Mouse (Mus musculus) forebrain, embryonic 12.5 days (tissue): ENCODE measurements around the gene Sftpd. TPM values are rescaled to one million over a fixed set of nuclear protein-coding genes. Genes with fewer than 3 reads are reported as not detected.

Experiments
- ATAC-seq: fragments of 200-750 bp; cut with Nextera tagmentation; 2 replicates; pipeline ENCODE4 v1.8.0; 2017; ENCODE audit warnings: moderate TSS enrichment; ENCODE audit not compliant: low FRiP score
- H3K27ac ChIP-seq: fragments of 300-500 bp; sonication (generic); 2 replicates; pipeline ENCODE4 v1.5.1; 2016; ENCODE audit warnings: mild to moderate bottlenecking
- H3K27me3 ChIP-seq: fragments of 300-500 bp; sonication (generic); 2 replicates; pipeline ENCODE4 v1.6.1; 2016; ENCODE audit warnings: mild to moderate bottlenecking
- H3K36me3 ChIP-seq: fragments of 300-500 bp; sonication (generic); replicated peaks from 2 replicates; pipeline ENCODE4 v1.6.1; 2016; ENCODE audit warnings: mild to moderate bottlenecking
- H3K4me1 ChIP-seq: fragments of 300-500 bp; sonication (generic); 2 replicates; pipeline ENCODE4 v1.6.1; 2016
- H3K4me2 ChIP-seq: fragments of 300-500 bp; sonication (generic); 2 replicates; pipeline ENCODE4 v1.6.1; 2016; ENCODE audit warnings: mild to moderate bottlenecking, moderate library complexity
- H3K4me3 ChIP-seq: fragments of 300-500 bp; sonication (generic); replicated peaks from 2 replicates; pipeline ENCODE4 v1.5.1; 2016; ENCODE audit warnings: mild to moderate bottlenecking
- H3K9ac ChIP-seq: fragments of 300-500 bp; sonication (generic); 2 replicates; pipeline ENCODE4 v1.6.1; 2016; ENCODE audit warnings: mild to moderate bottlenecking
- H3K9me3 ChIP-seq: fragments of 300-500 bp; sonication (generic); 2 replicates; pipeline ENCODE4 v1.6.1; 2016
- WGBS: fragments of 180-500 bp; shearing (Covaris S2); methylation state at CpG from one replicate; pipeline ENCODE4 v1.1.7; 2016; 5-methylcytosine and 5-hydroxymethylcytosine counted together
- polyA plus RNA-seq: library from polyadenylated mRNA; unstranded; fragments of >200 nt; fragmentation: Nextera tagmentation; extraction: Ambion mirVana; gene quantifications from 2 replicates; pipeline ENCODE4 v1.2.1, GENCODE M21; 2016

Sftpd gene
- not detected in 2 replicates for polyA plus RNA-seq

GRCm38 (mm10) chr14:41185059-41185821 lies at the start of gene Sftpd:
Sftpd (minus strand) TSS chr14:41185149.
- Histone ChIP-seq H3K27me3 (no peaks in the 10 kb centered on the region), H3K4me2 (no peak within 1 kb of the TSS), H3K4me1 (no peaks in the 10 kb centered on the region), H3K36me3 (no peaks in the 10 kb centered on the region), H3K9ac (no peak within 1 kb of the TSS), H3K9me3 (no peaks in the 10 kb centered on the region), H3K4me3 (no peak within 1 kb of the TSS), H3K27ac (no peak within 1 kb of the TSS)
- WGBS: 76% methylated on average over 4 of the region's 4 CpGs
- ATAC-seq: no peak

GRCm38 (mm10) chr14:41198037-41198730 lies 13.2 kb upstream of the Sftpd start:
- 74% methylated on average over 6 of the region's 6 CpGs for WGBS
- H3K4me2 ChIP-seq: no peak overlapping the region
- no peaks in the 10 kb centered on the region for H3K9me3 ChIP-seq
- no peaks in the 10 kb centered on the region for H3K4me1 ChIP-seq
- ATAC-seq: no peak
- H3K27ac ChIP-seq: no peak overlapping the region
- no peak overlapping the region for H3K4me3 ChIP-seq
- H3K9ac ChIP-seq: no peak overlapping the region
- no peaks in the 10 kb centered on the region for H3K36me3 ChIP-seq
- no peaks in the 10 kb centered on the region for H3K27me3 ChIP-seq

- no peak overlapping the region for H3K4me3 ChIP-seq
- WGBS: 66% methylated on average over 2 of the region's 2 CpGs
- H3K4me2 ChIP-seq: no peak overlapping the region
- ATAC-seq: no peak
- no peaks in the 10 kb centered on the region for H3K4me1 ChIP-seq
- no peak overlapping the region for H3K9ac ChIP-seq
- no peaks in the 10 kb centered on the region for H3K36me3 ChIP-seq
- no peak overlapping the region for H3K27ac ChIP-seq
- H3K27me3 ChIP-seq: no peaks in the 10 kb centered on the region
- H3K9me3 ChIP-seq: 0 out of 2 replicates have a peak, but pooled peaks cover 7% of the 10 kb centered on the region
Measured at GRCm38 (mm10) chr14:41189496-41189895, 4.5 kb upstream of the Sftpd start.

GRCm38 (mm10) chr14:41174802-41175201 lies 10.1 kb downstream of the Sftpd start:
- no peak overlapping the region for H3K27ac ChIP-seq
- no peak for ATAC-seq
- 65% methylated on average over 1 of the region's 1 CpGs for WGBS

GRCm38 (mm10) chr14:41170514-41170913 lies 14.4 kb downstream of the Sftpd start:
- H3K27me3 ChIP-seq: no peaks in the 10 kb centered on the region
- H3K4me2 ChIP-seq: no peak overlapping the region
- H3K27ac ChIP-seq: no peak overlapping the region
- no peaks in the 10 kb centered on the region for H3K36me3 ChIP-seq
- H3K4me1 ChIP-seq: no peaks in the 10 kb centered on the region
- H3K4me3 ChIP-seq: no peak overlapping the region
- no peak overlapping the region for H3K9ac ChIP-seq
- no peaks in the 10 kb centered on the region for H3K9me3 ChIP-seq
- 89% methylated on average over 2 of the region's 2 CpGs for WGBS
- ATAC-seq: no peak

More at GRCm38 (mm10) chr14:41174802-41175201, 10.1 kb downstream of the Sftpd start:
- Histone ChIP-seq H3K27me3 (no peaks in the 10 kb centered on the region), H3K4me3 (no peak overlapping the region), H3K9ac (no peak overlapping the region), H3K9me3 (no peaks in the 10 kb centered on the region), H3K4me2 (no peak overlapping the region), H3K4me1 (no peaks in the 10 kb centered on the region), H3K36me3 (no peaks in the 10 kb centered on the region)

GRCm38 (mm10) chr14:41168567-41168966 lies 16.4 kb downstream of the Sftpd start:
- H3K4me2 ChIP-seq: no peak overlapping the region
- no peak overlapping the region for H3K9ac ChIP-seq
- H3K27ac ChIP-seq: no peak overlapping the region
- H3K27me3 ChIP-seq: no peaks in the 10 kb centered on the region
- no peaks in the 10 kb centered on the region for H3K4me1 ChIP-seq
- ATAC-seq: no peak
- no peak overlapping the region for H3K4me3 ChIP-seq
- no peaks in the 10 kb centered on the region for H3K36me3 ChIP-seq
- H3K9me3 ChIP-seq: no peaks in the 10 kb centered on the region
- 91% methylated on average over 1 of the region's 1 CpGs for WGBS

GRCm38 (mm10) chr14:41167278-41167677 lies 17.7 kb downstream of the Sftpd start:
- Histone ChIP-seq H3K4me3 (no peak overlapping the region), H3K4me2 (no peak overlapping the region), H3K27ac (no peak overlapping the region), H3K27me3 (no peaks in the 10 kb centered on the region), H3K36me3 (no peaks in the 10 kb centered on the region), H3K9me3 (no peaks in the 10 kb centered on the region), H3K9ac (no peak overlapping the region), H3K4me1 (no peaks in the 10 kb centered on the region)
- WGBS: 47% methylated on average over 5 of the region's 5 CpGs
- ATAC-seq: no peak

- H3K9me3 ChIP-seq: no peaks in the 10 kb centered on the region
- no peak overlapping the region for H3K4me3 ChIP-seq
- H3K27me3 ChIP-seq: no peaks in the 10 kb centered on the region
- WGBS: 20% methylated on average over 2 of the region's 2 CpGs
- no peak overlapping the region for H3K9ac ChIP-seq
- no peak overlapping the region for H3K27ac ChIP-seq
- no peaks in the 10 kb centered on the region for H3K4me1 ChIP-seq
- no peaks in the 10 kb centered on the region for H3K36me3 ChIP-seq
- ATAC-seq: no peak; the same call in 1 of the 2 replicates
- no peak overlapping the region for H3K4me2 ChIP-seq
Measured at GRCm38 (mm10) chr14:41162663-41163062, 22.3 kb downstream of the Sftpd start.

GRCm38 (mm10) chr14:41160743-41161142 lies 24.2 kb downstream of the Sftpd start:
- H3K9me3 ChIP-seq: no peaks in the 10 kb centered on the region
- no peak overlapping the region for H3K4me3 ChIP-seq
- H3K27ac ChIP-seq: no peak overlapping the region
- no peak overlapping the region for H3K9ac ChIP-seq
- 60% methylated on average over 1 of the region's 1 CpGs for WGBS
- ATAC-seq: no peak
- H3K36me3 ChIP-seq: no peaks in the 10 kb centered on the region
- no peaks in the 10 kb centered on the region for H3K4me1 ChIP-seq
- no peak overlapping the region for H3K4me2 ChIP-seq
- no peaks in the 10 kb centered on the region for H3K27me3 ChIP-seq

- H3K4me1 ChIP-seq: no peaks in the 10 kb centered on the region
- H3K9ac ChIP-seq: no peak overlapping the region
Measured at GRCm38 (mm10) chr14:41160076-41160475, 24.9 kb downstream of the Sftpd start.

GRCm38 (mm10) chr14:41151220-41151898 lies 33.6 kb downstream of the Sftpd start, which contains the start of gene Mbl1:
Mbl1 (plus strand) TSS chr14:41151458.
- Histone ChIP-seq H3K36me3 (no peaks in the 10 kb centered on the region), H3K4me1 (no peaks in the 10 kb centered on the region), H3K4me3 (no peak within 1 kb of the TSS), H3K9me3 (no peaks in the 10 kb centered on the region), H3K9ac (no peak within 1 kb of the TSS), H3K27me3 (no peaks in the 10 kb centered on the region), H3K27ac (no peak within 1 kb of the TSS), H3K4me2 (no peak within 1 kb of the TSS)
- 86% methylated on average over 7 of the region's 7 CpGs for WGBS
- ATAC-seq: no peak

More at GRCm38 (mm10) chr14:41160076-41160475, 24.9 kb downstream of the Sftpd start:
- ATAC-seq: no peak
- Histone ChIP-seq H3K36me3 (no peaks in the 10 kb centered on the region), H3K27me3 (no peaks in the 10 kb centered on the region), H3K4me2 (no peak overlapping the region), H3K9me3 (no peaks in the 10 kb centered on the region), H3K27ac (no peak overlapping the region), H3K4me3 (no peak overlapping the region)
- 80% methylated on average over 4 of the region's 4 CpGs for WGBS

- H3K27ac ChIP-seq: no peak overlapping the region
- H3K9ac ChIP-seq: no peak overlapping the region
- 83% methylated on average over 2 of the region's 2 CpGs for WGBS
- no peaks in the 10 kb centered on the region for H3K9me3 ChIP-seq
- no peak overlapping the region for H3K4me2 ChIP-seq
- H3K36me3 ChIP-seq: no peaks in the 10 kb centered on the region
- H3K27me3 ChIP-seq: no peaks in the 10 kb centered on the region
- no peaks in the 10 kb centered on the region for H3K4me1 ChIP-seq
- no peak overlapping the region for H3K4me3 ChIP-seq
- no peak for ATAC-seq
Measured at GRCm38 (mm10) chr14:41147356-41147755, 37.6 kb downstream of the Sftpd start.
